In the genomic region with DNA sequence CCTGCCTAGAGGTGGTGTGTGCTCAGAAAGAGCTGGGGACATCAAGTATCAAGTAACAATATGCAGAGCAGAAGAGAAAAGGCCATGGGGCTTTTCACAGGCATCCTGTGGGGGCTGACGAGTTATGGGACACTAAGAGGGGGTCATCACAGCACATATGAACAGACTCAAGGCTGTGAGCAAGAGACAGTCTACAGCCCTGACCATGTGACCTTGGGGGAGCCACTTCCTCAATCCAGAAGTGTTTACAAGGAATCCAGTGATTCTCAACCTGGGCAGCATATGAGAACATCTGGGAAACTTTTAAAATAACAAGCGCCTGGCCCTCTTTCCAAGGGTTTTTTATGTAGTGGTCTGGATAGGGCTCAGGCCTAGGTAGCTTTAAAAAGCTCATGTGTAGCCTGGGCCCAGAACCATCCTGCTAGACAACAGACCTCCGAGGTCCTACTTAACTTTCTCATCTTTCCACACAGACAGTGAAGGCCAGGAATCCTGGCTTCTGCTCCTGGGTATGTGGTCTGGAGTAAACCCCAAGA, we compare ENCODE assay signal across 10 mouse cellular contexts.
DNase-seq lines count a peak whose midpoint lies in the region; ATAC-seq and TF ChIP-seq lines count a peak whose summit lies in the region.
"Had no signal": no experiment of that assay in that cellular context is flagged by ENCODE, and none has a peak within 500 bp of the region (broad histone marks: within the 10 kb centered on the region; RNA-seq: fewer than 3 reads in every experiment).

No protein-coding gene starts in this region.

- no peaks in the 10 kb centered on the region for H3K9me3 ChIP-seq in intestine, embryonic 14.5 days (ENCODE audit: control insufficient read depth, low read length)
- no peaks in the 10 kb centered on the region for H3K9me3 ChIP-seq in intestine, postnatal 0 days (ENCODE audit: control insufficient read depth)
- no peaks in the 10 kb centered on the region for H3K9me3 ChIP-seq in embryonic facial prominence, embryonic 15.5 days (replicated peaks)
- no peaks in the 10 kb centered on the region for H3K9me3 ChIP-seq in intestine, embryonic 15.5 days
- H3K9me3 ChIP-seq in neural tube, embryonic 12.5 days, result no peaks in the 10 kb centered on the region
- H3K9me3 ChIP-seq: megakaryocyte, embryonic 14.5 days had no signal

- no peak for TF ChIP-seq POLR2A in thymus, adult 2 months (IDR thresholded peaks at IDR 0.05; ENCODE audit: control insufficient read depth, extremely low read depth, insufficient read depth, low read length, poor library complexity)

- TF ChIP-seq CTCF in intestine, postnatal 0 days (IDR thresholded peaks at IDR 0.05; ENCODE audit: low read depth), result no peak
- TF ChIP-seq CTCF in thymus, adult 2 months (IDR thresholded peaks at IDR 0.05; ENCODE audit: borderline replicate concordance, control insufficient read depth, extremely low read depth, insufficient read depth, low read length, poor library complexity), result no peak

- no peak overlapping the region for H3K4me2 ChIP-seq in intestine, embryonic 14.5 days (ENCODE audit: low read length)
- H3K4me2 ChIP-seq in intestine, postnatal 0 days (replicated peaks; ENCODE audit: low read depth), result no peak overlapping the region
- H3K4me2 ChIP-seq in embryonic facial prominence, embryonic 15.5 days (replicated peaks), result no peak overlapping the region
- H3K4me2 ChIP-seq in intestine, embryonic 15.5 days (replicated peaks), result no peak overlapping the region
- H3K4me2 ChIP-seq in neural tube, embryonic 12.5 days (replicated peaks), result peak overlapping the region; percentile 10; the same call in 1 of the 2 replicates

- H3K27ac ChIP-seq in intestine, embryonic 14.5 days (ENCODE audit: low read depth), result peak overlapping the region; percentile 80
- no peak overlapping the region; the same call in 1 of the 2 replicates for H3K27ac ChIP-seq in intestine, postnatal 0 days (ENCODE audit: low read depth, low read length)
- peak overlapping the region; percentile 63; the same call in 1 of the 2 replicates for H3K27ac ChIP-seq in embryonic facial prominence, embryonic 15.5 days (replicated peaks)
- H3K27ac ChIP-seq in intestine, embryonic 15.5 days, result peak overlapping the region; percentile 63
- 0 out of 2 replicates have a peak overlapping the region, but pooled peaks have one; percentile 11 for H3K27ac ChIP-seq in neural tube, embryonic 12.5 days
- H3K27ac ChIP-seq in thymus, adult 2 months (ENCODE audit: control insufficient read depth, insufficient read depth, low read length), result no peak overlapping the region

- no peak overlapping the region for H3K4me3 ChIP-seq in intestine, embryonic 14.5 days (ENCODE audit: low read depth, low read length)
- no peak overlapping the region for H3K4me3 ChIP-seq in intestine, postnatal 0 days (ENCODE audit: low read depth, low read length)
- H3K4me3 ChIP-seq in embryonic facial prominence, embryonic 15.5 days (replicated peaks), result no peak overlapping the region
- H3K4me3 ChIP-seq in intestine, embryonic 15.5 days (replicated peaks), result no peak overlapping the region
- H3K4me3 ChIP-seq in neural tube, embryonic 12.5 days, result no peak overlapping the region
- H3K4me3 ChIP-seq in thymus, adult 2 months (ENCODE audit: control insufficient read depth, insufficient read depth, low read length), result no peak overlapping the region
- H3K4me3 ChIP-seq: megakaryocyte, embryonic 14.5 days had no signal

- DNase-seq in intestine, embryonic 14.5 days (ENCODE audit: low spot score), result peak; percentile 60
- no peak for DNase-seq in natural killer cell, adult 2 months (ENCODE audit: low spot score in 2 of 2)
- DNase-seq in thymus, adult 2 months, result no peak
- DNase-seq: gastrocnemius, postnatal 14 days had no signal

- peaks cover 30% of the 10 kb centered on the region for H3K4me1 ChIP-seq in intestine, embryonic 14.5 days (replicated peaks; ENCODE audit: control insufficient read depth, insufficient read depth, low read length)
- no peaks in the 10 kb centered on the region for H3K4me1 ChIP-seq in intestine, postnatal 0 days (replicated peaks; ENCODE audit: control insufficient read depth, insufficient read depth, low read length)
- peaks cover 28% of the 10 kb centered on the region for H3K4me1 ChIP-seq in embryonic facial prominence, embryonic 15.5 days
- H3K4me1 ChIP-seq in intestine, embryonic 15.5 days (replicated peaks), result peaks cover 30% of the 10 kb centered on the region
- peaks cover 70% of the 10 kb centered on the region for H3K4me1 ChIP-seq in neural tube, embryonic 12.5 days
- no peaks in the 10 kb centered on the region for H3K4me1 ChIP-seq in thymus, adult 2 months (replicated peaks; ENCODE audit: control insufficient read depth, insufficient read depth, low read length)
- H3K4me1 ChIP-seq: megakaryocyte, embryonic 14.5 days had no signal

- no peaks in the 10 kb centered on the region for H3K36me3 ChIP-seq in intestine, embryonic 14.5 days (ENCODE audit: control insufficient read depth, insufficient read depth, low read length)
- H3K36me3 ChIP-seq in intestine, postnatal 0 days (ENCODE audit: control insufficient read depth, insufficient read depth), result no peaks in the 10 kb centered on the region
- H3K36me3 ChIP-seq in embryonic facial prominence, embryonic 15.5 days, result no peaks in the 10 kb centered on the region
- no peaks in the 10 kb centered on the region for H3K36me3 ChIP-seq in intestine, embryonic 15.5 days
- H3K36me3 ChIP-seq in neural tube, embryonic 12.5 days, result no peaks in the 10 kb centered on the region
- no peaks in the 10 kb centered on the region for H3K36me3 ChIP-seq in thymus, adult 2 months (ENCODE audit: control insufficient read depth, insufficient read depth, low read length)

- peak; percentile 38 for ATAC-seq in intestine, embryonic 14.5 days (replicated peaks; ENCODE audit: low FRiP score, low TSS enrichment, low read depth)
- ATAC-seq in intestine, postnatal 0 days, result no peak
- ATAC-seq in embryonic facial prominence, embryonic 15.5 days (ENCODE audit: insufficient number of reproducible peaks, low FRiP score, low TSS enrichment, low read depth), result peak; percentile 55
- ATAC-seq in intestine, embryonic 15.5 days, result peak; percentile 62
- ATAC-seq in neural tube, embryonic 12.5 days (ENCODE audit: low FRiP score, low read depth), result no peak
- no peak for ATAC-seq in CD4-positive, CD25-positive, alpha-beta regulatory T cell, adult 4 months

- WGBS in intestine, embryonic 14.5 days, result 39% methylated on average over 3 of the region's 3 CpGs
- 49% methylated on average over 3 of the region's 3 CpGs for WGBS in intestine, postnatal 0 days
- WGBS in embryonic facial prominence, embryonic 15.5 days, result 36% methylated on average over 3 of the region's 3 CpGs
- 35% methylated on average over 3 of the region's 3 CpGs for WGBS in intestine, embryonic 15.5 days
- 76% methylated on average over 3 of the region's 3 CpGs for WGBS in neural tube, embryonic 12.5 days
- 77% methylated on average over 3 of the region's 3 CpGs for WGBS in thymus, adult 2 months

- H3K9ac ChIP-seq in intestine, embryonic 14.5 days (ENCODE audit: low read length), result no peak overlapping the region
- no peak overlapping the region for H3K9ac ChIP-seq in intestine, postnatal 0 days (ENCODE audit: low read depth, low read length)
- no peak overlapping the region for H3K9ac ChIP-seq in embryonic facial prominence, embryonic 15.5 days
- H3K9ac ChIP-seq in intestine, embryonic 15.5 days, result no peak overlapping the region
- H3K9ac ChIP-seq in neural tube, embryonic 12.5 days, result no peak overlapping the region

- H3K27me3 ChIP-seq in intestine, embryonic 14.5 days (replicated peaks; ENCODE audit: control insufficient read depth, insufficient read depth, low read length), result no peaks in the 10 kb centered on the region
- H3K27me3 ChIP-seq in intestine, postnatal 0 days (replicated peaks; ENCODE audit: control insufficient read depth, insufficient read depth, low read length), result no peaks in the 10 kb centered on the region
- H3K27me3 ChIP-seq in embryonic facial prominence, embryonic 15.5 days, result no peaks in the 10 kb centered on the region
- H3K27me3 ChIP-seq in intestine, embryonic 15.5 days (replicated peaks), result no peaks in the 10 kb centered on the region
- H3K27me3 ChIP-seq in neural tube, embryonic 12.5 days (replicated peaks), result no peaks in the 10 kb centered on the region
- no peaks in the 10 kb centered on the region; the same call in 1 of the 2 replicates for H3K27me3 ChIP-seq in thymus, adult 2 months (ENCODE audit: control insufficient read depth, insufficient read depth, low read length)

Comparison
In these comparisons a context has a peak if more than half of its experiments do, and no peak if none do; other contexts are left out.
1. ATAC-seq: peak in intestine, embryonic 14.5 days (single experiment), embryonic facial prominence, embryonic 15.5 days (single experiment) and intestine, embryonic 15.5 days (single experiment); none in intestine, postnatal 0 days (single experiment), neural tube, embryonic 12.5 days (single experiment) and CD4-positive, CD25-positive, alpha-beta regulatory T cell, adult 4 months (single experiment).
2. H3K27ac ChIP-seq: peak in intestine, embryonic 14.5 days (single experiment), embryonic facial prominence, embryonic 15.5 days (single experiment), intestine, embryonic 15.5 days (single experiment) and neural tube, embryonic 12.5 days (single experiment); none in intestine, postnatal 0 days (single experiment) and thymus, adult 2 months (single experiment).